Mouse (Mus musculus): ENCODE measurements around the gene Tapbp.

Gene Tapbp

DNA sequence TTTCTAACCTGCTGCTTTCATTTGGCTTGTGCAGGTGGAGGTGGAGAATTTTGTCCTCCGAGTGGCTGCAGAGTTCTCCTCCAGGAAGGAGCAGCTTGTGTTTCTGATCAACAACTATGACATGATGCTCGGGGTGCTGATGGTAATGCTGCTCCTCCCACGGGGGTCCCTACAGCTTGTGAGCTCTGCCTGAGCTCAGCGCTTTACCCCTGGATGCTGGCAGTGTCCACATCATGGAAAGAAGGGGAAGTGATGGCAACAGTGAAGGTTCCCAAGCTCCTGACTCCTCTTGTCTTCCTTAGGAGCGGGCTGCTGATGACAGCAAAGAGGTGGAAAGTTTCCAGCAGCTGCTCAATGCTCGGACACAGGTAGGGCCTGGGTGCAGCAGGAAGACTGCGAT is 47.2 kb downstream of the Tapbp start:
- DNase-seq (ENCODE audit: inconsistent age in 2 of 2, low spot score in 1 of 2): no peak

DNA sequence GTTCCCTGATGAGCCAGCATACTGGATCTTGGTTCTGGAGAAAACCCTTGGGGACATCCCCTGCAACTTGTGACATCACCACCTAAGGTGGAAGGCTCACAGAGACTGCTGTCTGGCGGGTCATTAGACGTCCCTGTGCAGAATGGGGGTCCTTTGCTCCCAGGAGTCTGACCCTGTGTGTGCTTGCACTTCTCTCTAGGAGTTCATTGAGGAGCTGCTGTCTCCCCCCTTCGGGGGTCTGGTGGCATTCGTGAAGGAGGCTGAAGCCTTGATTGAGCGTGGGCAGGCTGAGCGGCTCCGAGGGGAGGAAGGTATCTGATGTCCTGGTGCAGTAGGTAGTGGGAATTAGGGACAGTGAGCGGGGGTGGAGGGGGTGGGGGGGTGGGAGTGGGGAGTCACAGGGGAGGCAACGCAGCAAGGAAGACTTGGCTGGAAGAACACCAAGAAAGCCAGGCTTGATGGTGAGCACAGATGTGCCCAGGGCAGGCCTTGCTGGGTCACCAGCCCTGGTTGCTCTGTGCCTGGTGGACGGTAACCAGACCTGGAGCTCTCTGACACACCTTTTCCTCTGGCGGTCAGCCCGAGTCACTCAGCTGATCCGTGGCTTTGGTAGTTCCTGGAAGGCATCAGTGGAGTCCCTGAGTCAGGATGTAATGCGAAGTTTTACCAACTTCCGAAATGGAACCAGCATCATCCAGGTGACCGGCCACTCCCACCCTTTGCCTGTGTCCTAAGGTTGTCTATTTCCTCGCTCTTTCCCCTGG is 49.6 kb downstream of the Tapbp start:
- DNase-seq (ENCODE audit: inconsistent age in 2 of 2, low spot score in 1 of 2): peak in 1 of 2 experiments; percentile 33

DNA sequence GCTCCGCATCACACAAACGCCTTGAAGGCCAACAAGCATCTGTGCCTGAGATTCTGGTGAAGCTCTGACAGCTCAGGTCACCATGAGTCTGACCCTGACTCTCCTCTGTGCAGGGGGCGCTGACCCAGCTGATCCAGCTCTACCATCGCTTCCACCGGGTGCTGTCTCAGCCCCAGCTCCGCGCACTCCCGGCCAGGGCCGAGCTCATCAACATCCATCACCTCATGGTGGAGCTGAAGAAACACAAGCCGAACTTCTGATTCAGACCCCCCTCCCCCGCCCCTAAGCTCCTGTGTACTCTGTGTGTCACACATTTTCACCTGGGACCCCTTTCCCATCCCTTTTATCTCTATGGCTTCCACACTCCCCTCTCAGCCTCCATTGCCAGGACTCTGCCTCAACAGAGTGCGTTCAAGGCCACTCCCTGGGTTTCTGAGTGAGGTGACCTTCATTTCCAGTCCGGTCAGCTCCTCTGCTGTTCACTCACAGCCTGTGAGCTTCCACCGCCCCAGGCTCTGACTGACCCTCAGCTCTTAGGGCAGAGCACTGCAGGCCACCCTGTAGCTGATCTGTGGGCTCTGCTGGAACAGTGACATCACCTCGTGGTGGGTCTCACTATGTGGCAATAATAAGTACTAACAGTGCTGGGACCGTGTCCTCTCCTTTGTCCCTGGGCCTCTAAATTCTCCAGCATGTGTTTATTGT is 50.3 kb downstream of the Tapbp start:
- DNase-seq (ENCODE audit: inconsistent age in 2 of 2, low spot score in 1 of 2): peak; percentile 74 to 82

DNA sequence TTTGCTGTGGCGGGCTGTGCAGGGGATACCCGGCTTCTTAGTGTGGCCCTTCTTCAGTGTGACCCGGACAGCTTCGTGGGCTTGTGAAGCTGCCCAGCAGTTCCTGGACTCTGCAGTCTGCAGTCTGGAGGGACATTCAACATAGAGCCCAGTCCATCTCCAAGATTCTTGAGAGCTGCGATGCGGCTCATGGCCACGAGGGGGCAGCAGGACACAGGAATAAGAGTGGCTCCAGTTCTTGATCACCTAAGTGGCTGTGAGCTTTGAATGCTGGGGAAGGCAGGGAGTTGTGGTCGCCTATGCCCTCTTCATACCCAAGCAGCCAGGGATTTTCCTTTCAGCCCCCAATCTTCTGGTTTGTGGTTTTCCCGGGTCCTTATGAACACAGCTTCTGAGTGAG is 52.8 kb downstream of the Tapbp start:
- peak; percentile 72 to 92 for DNase-seq (ENCODE audit: inconsistent age in 2 of 2, low spot score in 1 of 2)

DNA sequence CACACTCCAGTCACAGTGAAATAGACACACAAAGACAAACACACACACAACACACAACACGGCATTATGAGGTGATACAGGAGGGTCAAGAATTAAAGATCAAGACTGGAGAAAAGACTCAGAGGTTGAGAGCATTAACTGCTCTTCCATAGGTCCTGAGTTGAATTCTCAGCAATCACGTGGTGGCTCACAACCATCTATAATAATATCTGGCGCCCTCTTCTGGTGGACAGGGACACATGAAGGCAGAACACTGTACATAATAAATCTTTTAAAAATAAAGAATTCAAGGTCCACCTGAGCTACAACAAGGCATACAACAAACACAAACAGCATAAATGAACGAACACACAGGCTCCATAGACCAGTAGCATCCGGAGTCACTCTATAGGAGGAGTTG is 53.2 kb downstream of the Tapbp start:
- DNase-seq (ENCODE audit: inconsistent age in 2 of 2, low spot score in 1 of 2): peak in 1 of 2 experiments; percentile 67

DNA sequence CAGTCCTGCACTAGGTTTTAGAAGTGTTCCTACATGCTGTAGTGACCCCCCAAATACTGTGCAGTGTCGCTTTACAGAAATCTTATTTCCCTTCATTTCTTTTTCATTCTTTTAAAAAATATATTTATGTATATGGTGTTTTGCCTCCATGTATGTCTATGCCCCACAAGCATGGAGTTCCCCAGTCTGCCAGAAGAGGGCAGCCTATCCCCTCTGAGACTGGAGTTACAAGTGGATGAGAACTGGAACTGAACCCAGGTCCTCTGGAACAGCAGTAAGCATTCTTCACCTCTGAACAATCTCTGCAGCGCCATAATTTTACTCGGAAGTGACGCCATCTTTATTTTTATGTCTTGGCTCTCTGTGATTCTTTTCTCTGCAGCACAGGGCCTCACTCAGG is 53.7 kb downstream of the Tapbp start:
- DNase-seq (ENCODE audit: inconsistent age in 2 of 2, low spot score in 1 of 2): no peak

DNA sequence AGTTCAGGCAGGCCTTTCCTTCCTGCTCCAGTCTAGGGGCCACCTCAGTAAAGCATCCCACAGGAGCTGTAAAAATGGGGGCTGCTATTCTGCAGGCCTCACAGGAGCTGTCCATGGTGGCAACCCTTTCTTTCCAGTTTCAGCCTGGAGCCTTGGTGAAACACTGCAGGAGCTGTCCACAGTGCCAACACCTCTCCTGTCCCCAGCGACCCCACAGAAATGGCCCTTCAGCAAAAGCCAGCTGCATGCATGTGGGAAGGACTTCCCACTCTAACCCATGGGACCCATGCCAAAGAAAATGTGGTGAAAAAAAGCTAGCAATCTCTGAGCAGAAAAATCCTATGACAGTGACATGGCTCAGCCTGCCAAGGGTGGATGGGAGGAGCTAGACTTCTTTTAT is 57.0 kb downstream of the Tapbp start:
- DNase-seq (ENCODE audit: inconsistent age in 2 of 2, low spot score in 1 of 2): peak in 1 of 2 experiments; percentile 38

DNA sequence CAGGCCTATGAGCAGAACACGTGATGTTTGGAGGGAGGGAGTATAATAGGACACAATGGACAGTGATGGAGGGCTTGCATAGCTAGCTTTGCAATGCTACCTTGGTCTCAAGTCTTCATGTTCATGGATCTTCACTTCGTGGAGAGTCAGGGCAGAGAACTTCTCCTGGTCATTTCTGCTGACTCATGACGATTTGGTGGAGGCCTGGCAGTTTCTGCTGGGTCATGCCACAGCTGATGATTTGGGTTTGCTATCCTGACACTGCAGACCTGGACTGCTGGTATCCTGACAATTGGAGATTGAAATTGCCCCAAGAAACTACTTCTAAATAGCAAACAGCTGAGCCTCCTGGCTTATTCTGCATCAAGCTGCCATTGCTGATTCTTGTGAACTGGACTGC is 57.9 kb downstream of the Tapbp start:
- DNase-seq (ENCODE audit: inconsistent age in 2 of 2, low spot score in 1 of 2): no peak

DNA sequence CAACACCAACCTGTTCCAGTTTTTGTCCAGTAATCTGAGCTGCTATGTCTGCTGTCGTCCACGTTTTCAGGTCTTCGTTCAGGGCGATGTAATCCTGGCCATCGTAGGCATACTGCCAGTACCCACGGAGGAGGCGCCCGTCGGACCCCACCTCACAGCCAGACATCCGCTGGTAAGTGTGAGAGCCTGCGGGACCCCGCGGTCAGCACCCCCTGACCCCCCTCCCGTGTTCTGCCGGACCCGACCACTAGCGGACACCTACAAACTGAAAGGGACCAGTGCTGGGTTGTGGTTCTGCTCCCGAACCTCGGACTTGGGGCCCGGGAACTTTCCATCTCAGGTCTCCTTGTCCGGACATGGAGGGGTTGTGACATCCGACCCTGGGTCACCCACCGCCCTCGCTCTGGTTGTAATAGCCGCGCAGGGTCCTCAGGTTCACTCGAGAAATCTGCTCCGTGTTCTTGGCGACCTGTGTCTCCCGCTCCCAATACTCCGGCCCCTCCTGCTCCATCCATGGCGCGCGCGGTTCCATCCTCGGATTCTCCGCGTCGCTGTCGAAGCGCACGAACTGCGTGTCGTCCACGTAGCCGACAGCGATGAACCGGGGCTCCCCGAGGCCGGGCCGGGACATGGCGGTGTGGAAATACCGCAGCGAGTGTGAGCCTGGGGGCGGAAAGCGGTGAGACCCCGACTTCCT is 62.3 kb downstream of the Tapbp start:
- DNase-seq (ENCODE audit: inconsistent age in 2 of 2, low spot score in 1 of 2): peak in 1 of 2 experiments; percentile 24

DNA sequence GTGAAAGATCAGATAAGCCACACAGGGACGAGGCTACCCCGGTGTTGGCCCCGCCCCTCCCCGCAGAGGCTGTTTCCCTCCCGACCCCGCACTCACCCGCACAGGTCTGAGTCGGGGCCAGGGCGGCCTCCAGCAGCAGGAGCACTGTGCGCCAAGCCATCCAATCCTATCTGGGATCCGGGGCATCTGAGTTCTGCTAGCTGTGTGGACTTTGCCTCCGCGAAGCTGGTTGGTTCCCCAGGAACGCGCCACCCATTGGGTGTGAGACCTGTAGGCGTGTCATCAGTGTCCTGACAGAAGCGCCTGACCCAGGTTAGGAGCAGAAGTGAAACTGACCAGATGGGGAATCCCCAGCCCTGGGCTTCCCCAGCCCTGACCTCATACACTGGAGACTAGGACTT is 62.9 kb downstream of the Tapbp start:
- DNase-seq (ENCODE audit: inconsistent age in 2 of 2, low spot score in 1 of 2): peak; percentile 91 to 95

Data from adrenal gland, adult (tissue).